Mouse (Mus musculus): ENCODE measurements at regions not wholly inside any gene's neighbourhood (a gene's known extent, or its start where the extent isn't known, plus 50 kb on each side); places are given as distances from the start of the nearest gene placed in this dataset.

DNA sequence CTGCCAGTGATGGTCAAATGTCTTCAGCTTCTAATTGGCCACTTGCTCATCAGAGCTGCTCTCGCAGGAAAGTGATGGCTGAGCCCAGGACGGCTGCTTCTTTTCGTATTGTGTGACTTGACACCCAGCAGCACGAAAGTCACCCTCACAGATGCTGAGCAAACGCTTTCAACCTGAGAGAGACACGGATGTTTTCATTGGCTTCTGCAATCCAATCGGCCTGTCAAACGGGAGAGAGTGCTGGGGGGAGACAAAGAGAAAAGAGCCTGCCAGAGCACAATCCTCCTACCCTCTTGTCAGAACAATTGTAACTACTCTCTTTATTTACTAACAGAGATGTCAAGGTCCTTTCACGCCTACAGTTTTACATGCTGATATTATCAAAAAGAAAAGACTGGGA, 289.9 kb downstream of the Nsun3 start:
- no peak for DNase-seq (ENCODE audit: low spot score in 2 of 2)

DNA sequence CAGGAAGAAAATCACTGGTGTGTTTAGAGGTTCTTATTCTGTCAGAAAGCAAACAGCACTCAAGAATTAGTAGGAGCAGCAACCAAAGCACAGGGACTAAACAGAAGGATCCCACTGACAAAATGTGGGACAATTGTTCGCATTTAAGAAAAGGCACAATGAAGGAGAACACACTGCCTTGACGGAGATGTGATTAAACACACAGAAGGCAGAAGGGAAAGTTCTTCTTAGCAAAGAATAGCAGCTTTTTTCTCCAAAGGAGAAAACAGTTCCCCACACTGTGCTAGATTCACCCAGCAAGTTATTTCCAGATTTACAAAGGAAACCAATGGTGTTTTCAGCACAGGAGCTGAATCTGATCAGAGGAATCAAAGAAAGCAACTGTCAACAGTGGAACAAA, 316.5 kb downstream of the Nsun3 start:
- no peak for DNase-seq (ENCODE audit: low spot score in 2 of 2)

DNA sequence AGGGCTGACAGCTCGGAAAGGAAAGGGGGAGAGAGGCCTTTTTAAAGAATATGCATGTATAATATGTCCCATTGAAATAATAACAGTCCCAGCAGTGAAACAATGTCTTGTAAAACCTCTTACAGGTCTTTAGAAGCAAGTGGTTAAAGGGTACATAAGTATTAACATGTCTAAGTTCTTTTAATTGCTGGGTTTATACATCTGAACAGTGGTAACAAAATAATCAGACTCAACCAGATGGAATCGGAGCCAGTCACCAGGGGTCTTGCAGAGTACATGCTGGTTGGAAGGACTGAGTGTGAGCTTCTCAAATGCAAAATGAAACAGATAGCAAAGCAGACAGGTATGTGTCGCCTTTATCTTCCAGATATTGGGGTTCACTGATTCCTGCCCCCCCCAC, 317.3 kb downstream of the Nsun3 start:
- no peak for DNase-seq (ENCODE audit: low spot score in 2 of 2)

DNA sequence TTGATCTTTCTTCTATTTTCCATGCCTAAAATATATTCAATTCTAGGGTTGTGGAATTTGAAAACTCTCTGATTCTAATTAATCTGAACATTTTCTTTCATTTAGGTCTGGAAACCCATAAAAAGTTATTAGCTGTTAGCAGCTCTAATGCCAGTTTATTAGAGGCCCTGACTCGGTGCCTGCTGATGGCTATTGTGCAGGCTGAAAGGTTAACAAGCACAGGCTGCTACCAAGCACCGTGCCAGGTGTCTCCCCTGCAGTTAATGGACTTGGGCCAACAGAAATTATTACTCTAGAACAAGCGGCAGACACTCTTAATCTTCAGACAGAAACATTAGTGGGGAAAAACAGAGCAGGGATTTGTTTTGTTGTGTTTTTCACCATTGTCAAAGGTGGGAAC, 317.8 kb downstream of the Nsun3 start:
- no peak for DNase-seq (ENCODE audit: low spot score in 2 of 2)

DNA sequence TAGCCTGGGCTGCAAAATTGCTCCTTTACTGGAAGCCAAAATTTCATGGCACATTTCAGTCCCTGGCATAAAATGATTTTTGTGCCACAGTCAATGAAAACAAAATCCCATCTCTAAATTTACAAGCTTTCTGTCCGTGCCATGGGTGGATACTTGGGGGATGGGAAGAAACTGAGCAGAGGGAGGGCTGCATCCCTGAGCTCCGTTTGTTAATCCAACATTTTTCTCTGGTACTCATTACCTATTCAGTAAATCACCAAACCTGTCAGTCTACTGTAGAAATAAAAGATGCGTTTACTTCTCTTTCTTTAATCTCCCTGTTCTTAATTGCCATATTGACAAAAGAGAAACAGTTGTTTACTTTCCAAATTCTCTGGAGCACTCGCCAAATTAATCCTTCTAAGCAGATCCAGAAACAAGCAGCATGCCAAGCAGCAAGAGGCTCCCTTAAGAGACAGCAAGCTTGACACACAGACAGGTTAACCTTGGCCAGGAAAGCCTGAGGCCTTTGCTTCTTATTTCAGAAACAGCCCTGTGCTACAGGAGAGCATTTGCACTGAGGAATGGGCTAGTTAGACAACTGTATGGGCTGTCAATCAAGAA, 326.6 kb downstream of the Nsun3 start:
- DNase-seq (ENCODE audit: low spot score in 2 of 2) = no peak

DNA sequence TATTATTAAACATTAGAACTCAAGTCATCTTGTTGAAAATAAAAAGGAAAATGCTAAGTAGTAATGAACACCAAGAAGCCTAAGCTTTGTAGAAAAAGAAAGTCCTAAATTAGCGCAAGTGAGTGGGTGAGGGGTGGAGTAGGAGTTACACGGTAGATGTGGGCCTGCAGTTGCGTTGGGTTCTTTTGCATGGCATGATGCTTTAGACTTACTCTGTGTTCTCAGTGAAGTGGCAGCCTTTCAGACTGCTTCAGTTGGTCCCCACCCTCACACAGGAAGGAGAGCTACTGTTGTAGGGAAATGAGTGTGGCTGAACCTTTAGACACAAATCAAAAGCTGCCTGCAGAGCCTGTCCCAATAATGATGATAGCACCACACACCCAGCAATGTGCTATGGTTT, 336.9 kb downstream of the Nsun3 start:
- DNase-seq (ENCODE audit: low spot score in 2 of 2) = no peak

DNA sequence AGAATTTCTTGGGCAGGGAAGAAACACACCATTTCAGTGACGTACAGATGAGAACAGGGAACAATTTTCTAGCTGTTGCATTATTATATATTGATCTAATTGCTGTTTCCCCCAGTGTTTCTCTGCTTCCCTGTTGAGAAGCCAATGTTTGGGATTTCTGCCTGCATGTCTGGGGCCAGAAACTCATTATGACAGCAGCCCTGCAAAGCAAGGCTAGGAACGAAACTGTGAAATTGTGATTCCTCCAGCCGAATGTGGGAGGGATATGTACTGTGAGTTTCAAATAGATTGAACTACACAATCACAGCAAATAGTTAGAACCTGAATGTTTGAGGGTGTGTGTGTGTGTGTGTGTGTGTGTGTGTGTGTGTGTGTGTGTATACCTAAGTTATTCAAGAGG, 339.2 kb downstream of the Nsun3 start:
- no peak for DNase-seq (ENCODE audit: low spot score in 2 of 2)

DNA sequence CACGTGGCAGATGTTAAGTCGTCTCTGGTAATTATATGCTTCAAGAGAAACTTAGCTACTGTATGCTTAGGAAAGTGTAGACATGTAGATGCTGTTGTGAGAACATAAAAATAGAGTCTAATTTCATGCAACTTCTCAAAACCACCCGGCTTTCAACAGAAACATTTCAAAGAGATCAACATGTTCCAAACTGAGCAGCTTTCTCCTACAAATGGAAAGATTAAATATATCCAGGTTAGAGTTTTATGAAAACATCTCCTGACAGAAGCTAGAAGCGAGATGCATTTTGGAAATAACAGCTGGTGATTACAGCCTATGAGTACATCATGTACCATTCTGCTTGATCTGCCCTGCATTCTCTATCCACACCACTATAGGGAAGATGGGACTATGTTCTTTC, 345.4 kb downstream of the Nsun3 start:
- no peak for DNase-seq (ENCODE audit: low spot score in 2 of 2)

DNA sequence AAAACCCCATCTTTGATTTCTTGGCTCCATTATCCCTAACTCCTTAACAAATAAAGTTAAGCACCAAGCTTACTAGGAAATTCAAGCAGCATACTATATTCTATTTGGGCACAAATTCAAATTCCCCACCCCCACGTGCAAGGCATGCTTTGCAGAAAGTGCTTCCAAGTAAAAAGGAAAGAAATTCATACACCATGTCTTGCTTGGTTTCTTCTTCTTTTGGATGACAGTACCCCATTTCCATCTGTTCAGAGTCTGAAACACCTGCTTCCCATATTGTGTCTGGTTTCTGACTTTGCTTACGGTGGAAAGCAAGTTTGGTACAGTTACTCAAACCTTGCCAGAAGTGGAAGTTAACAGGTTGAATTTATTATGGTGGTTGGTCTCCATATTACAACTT, 353.5 kb downstream of the Nsun3 start:
- DNase-seq (ENCODE audit: low spot score in 2 of 2) = no peak

DNA sequence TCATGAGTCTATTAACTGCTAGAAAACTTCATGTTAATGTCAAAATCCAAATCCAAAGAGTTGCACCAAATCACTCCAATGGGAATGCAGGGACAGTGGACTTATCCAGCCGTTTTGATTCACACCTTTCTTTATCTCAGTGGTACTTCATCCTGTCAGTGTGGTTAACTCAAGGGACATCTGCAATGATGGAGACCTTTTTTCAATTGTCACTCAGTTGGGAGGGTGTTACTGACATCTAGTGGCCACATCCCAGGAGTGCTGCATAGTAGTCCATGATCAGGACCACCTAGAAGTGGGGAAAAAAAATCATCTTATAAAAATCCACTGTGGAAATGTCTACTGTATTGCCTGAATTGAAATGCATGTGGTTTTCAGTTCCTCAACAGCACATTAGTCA, 372.1 kb downstream of the Nsun3 start:
- DNase-seq (ENCODE audit: low spot score in 2 of 2) = no peak

DNA sequence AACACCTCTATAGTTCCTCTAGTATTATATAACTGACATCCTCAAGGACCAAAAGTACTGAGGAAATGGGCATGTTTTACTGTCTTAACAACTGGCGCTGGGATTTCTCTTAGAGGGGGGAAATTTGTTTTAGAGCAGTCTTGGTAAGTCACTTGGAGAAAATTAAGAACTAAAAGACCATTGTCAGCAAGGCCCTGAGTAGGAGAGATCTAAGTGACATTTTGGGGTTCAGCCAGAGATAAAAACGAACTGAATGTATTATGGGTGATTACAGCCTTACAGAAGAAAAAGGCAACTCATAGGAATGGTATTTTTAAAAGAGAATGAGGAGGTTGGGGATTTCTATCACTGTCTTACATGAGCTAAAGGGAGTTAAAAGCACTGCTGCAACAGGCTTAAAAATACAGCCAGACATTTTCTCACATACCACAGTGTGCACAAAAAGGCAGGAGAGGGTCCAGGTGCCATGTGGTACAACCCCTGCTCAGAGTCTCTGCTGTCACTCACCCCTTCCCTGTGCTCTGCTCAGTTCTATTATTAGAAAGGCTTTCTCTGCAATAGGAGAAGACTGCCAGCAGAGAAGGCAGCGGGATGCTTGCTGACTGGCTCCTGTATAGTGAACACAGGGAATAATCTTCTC, 379.0 kb downstream of the Nsun3 start:
- DNase-seq (ENCODE audit: low spot score in 2 of 2) = no peak

DNA sequence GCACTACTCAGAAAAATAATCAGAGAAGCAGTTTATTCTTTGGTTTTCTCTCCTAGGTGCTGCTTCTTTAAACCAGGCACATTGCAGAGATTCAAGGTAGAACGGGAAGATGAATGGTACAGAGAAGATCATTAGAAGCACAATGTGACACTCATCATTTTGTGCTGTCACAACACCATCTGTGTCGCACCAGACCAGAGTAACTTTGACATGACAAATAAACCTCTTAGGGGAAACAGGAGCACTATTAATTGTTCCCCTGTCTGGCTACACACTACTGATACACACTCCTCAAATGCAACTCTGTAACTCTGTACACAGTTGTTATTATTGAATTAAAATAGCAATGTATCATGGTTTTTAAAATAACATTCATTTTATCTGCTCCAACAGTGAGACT, 380.2 kb downstream of the Nsun3 start:
- no peak for DNase-seq (ENCODE audit: low spot score in 2 of 2)

DNA sequence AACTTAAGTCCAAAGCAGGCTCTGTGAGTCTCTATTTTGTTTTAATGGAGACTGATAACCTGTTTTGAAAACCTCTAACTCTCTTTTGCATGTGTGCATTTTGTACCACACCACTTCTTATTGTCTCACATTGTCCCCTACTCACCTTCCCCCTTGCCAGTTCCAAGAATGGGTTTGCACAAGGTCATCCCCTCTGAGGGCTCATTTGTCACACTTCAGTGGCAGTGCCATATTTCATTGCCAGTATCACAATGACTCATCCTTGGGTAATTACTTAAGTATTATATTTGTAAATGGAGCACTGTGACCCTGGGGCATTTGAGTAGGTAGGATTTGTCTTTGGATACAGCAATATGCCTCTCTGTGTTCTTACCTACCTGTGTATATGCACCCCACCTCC, 429.3 kb downstream of the Nsun3 start:
- DNase-seq (ENCODE audit: low spot score in 2 of 2) = no peak

DNA sequence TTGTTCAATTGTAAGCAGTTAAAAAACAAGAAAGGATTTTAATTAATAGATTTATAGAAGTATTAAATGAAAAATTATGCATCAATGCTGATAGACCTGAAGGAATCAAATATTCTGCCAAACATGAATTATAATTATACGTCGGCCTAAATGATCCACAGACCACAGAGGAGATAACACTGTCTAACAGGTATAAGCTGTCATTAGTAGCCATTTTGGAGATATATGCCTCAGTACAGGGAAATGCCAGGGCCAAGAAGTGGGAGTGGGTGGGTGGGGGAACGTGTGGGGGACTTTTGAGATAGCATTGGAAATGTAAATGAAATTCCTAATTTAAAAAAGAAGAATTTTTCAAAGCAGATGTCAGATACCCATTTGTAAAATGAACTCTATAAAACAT, 430.3 kb downstream of the Nsun3 start:
- DNase-seq (ENCODE audit: low spot score in 2 of 2) = no peak

DNA sequence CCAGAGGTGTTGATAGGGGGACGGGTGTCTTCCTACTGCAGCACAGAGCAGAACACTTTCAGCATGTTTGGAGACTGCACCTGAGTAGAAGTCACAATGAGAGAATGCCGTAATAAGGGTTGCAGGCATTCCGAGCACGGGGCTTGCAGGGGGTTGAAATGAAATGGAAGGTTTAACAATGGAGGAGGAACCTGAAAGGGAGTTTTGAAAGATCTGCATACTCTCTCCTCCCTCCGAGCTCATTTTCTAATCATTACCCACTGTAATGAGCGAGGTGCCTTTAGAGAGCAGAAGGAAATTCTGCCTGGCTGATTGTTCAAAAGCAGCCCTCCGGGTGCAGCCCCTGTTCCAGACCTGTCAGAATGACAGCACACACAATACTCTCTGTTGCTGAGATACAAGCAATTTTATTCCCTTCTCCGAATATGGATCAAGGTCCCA, 430.8 kb downstream of the Nsun3 start:
- no peak for DNase-seq (ENCODE audit: low spot score in 2 of 2)

DNA sequence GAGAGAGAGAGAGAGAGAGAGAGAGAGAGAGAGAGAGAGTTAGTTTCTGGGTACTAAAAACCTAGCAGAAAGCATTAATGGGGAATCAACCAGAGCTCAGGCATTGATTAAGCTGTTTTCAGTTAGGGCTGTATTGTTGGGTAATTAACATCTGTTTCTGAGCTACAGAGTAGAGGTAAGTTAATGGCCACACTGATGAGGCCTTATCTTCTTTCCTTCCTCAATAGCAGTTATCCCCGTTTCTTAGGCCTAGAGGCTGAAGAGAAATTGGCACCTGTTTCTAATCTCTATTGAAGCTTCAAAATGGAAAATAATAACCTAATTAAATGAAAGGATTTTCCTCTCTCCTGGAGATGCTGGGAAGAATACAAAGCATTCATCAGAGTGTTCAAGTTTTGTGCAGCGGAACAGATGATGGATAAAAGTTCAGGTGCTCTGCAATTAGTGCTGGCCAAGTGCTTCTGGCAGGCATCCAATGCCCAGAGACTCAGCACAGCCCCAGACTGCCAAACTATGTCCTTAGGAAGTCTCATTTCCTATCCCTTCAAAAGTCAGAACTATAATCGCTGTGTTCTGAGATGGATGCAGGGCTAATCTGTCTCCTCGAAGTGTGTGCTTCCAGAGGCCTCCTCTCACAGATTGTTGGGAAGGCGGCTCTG, 459.1 kb downstream of the Nsun3 start:
- DNase-seq (ENCODE audit: low spot score in 2 of 2) = no peak

DNA sequence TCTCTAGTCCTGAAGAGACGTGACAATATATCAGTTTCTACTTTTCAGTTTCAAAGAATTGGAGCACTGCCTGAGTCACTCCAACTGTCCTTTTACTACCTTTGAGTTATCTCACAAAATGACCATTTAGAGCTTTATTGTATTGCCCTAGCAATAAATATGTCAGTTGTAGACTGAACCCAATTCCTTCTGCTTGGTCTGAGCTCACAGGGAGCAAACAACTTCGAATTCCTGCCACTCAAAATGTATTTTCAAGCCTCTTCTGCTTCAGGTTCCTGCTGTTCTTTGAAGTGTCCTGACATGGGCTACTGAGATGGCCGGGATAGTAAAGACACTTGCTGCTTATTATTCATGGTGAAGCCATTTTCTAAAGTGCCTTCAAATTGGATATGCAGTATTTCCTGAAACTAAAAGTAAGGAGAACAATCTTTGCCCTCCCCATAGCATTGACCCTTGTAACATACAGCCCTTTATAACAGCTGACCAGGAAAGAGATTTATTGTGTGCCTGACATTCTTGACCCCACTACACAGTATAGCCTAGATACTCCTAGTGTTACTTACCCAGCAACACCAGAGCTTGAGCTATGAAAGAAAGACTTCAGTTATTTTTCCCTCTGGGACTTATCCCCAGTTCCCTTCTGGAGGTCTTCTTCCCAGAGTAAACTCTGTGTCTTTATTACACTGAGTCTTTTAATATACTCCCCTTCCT, 460.9 kb downstream of the Nsun3 start:
- no peak for DNase-seq (ENCODE audit: low spot score in 2 of 2)

DNA sequence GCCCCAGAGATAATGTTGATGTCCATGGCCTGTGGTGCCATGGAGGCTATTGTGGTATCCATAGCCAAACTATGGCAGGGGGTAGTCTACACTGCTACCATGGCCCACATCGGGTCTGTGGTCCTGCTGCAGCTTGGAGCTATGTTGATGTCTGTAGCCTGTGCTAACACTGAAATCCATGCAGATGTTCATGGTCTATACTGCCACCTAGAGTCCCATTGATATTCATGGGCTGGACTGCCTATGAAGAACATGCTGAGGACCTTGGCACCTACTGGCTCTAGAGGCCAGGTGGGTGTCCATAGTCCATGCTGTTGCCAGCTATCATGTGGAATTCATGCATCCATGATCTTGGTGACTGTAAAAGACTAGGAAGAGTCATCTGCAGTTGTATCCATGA, 463.8 kb downstream of the Nsun3 start:
- DNase-seq (ENCODE audit: low spot score in 2 of 2) = no peak

DNA sequence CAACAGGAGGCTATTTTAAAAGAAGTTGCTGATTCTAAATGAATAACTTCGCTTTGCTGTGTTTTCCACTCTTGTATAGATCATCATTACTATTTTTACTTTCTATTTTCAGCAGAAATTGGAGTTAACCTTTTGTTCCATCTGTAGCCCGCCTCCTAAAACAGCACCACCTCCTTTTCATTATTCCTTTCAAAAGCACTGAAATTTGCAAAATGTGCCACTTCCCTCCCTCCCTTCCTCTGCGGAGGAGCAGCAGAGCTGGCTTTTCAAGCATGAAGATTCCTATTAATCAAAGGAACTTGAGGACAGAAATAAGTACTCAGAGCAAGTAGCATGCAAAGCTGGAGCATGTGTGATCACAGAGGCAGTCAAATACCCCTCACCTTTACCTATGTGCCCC, 497.7 kb downstream of the Nsun3 start:
- no peak for DNase-seq (ENCODE audit: low spot score in 2 of 2)

Data from urinary bladder, postnatal 36 days (tissue).